ENCODE assay signal across 10 mouse cellular contexts in genomic region chr12:55437122-55437826, GRCm38 (mm10). TPM values are rescaled to one million over a fixed set of nuclear protein-coding genes. Genes with fewer than 3 reads are reported as not detected.
DNase-seq lines count a peak whose midpoint lies in the region; ATAC-seq and TF ChIP-seq lines count a peak whose summit lies in the region.
"Had no signal": no experiment of that assay in that cellular context is flagged by ENCODE, and none has a peak within 500 bp of the region (broad histone marks: within the 10 kb centered on the region; RNA-seq: fewer than 3 reads in every experiment).

No protein-coding gene starts in this region.

- TF ChIP-seq POLR2A in small intestine, adult 2 months (IDR thresholded peaks at IDR 0.05; ENCODE audit: low read depth, low read length): no peak

- H3K27me3 ChIP-seq in kidney, embryonic 16.5 days (ENCODE audit: insufficient read depth, low read length): no peaks in the 10 kb centered on the region
- H3K27me3 ChIP-seq in embryonic facial prominence, embryonic 15.5 days: no peaks in the 10 kb centered on the region
- no peaks in the 10 kb centered on the region for H3K27me3 ChIP-seq in limb, embryonic 12.5 days
- no peaks in the 10 kb centered on the region for H3K27me3 ChIP-seq in small intestine, adult 2 months (ENCODE audit: control insufficient read depth, insufficient read depth, low read length)

- no peak overlapping the region for H3K4me3 ChIP-seq in kidney, embryonic 16.5 days (ENCODE audit: low read length)
- H3K4me3 ChIP-seq in embryonic facial prominence, embryonic 15.5 days (replicated peaks): no peak overlapping the region
- H3K4me3 ChIP-seq in limb, embryonic 12.5 days (replicated peaks): no peak overlapping the region
- H3K4me3 ChIP-seq in small intestine, adult 2 months (ENCODE audit: low read depth, low read length): peak overlapping the region; percentile 23

- peaks cover 21% of the 10 kb centered on the region for H3K4me1 ChIP-seq in kidney, embryonic 16.5 days (ENCODE audit: insufficient read depth, low read length)
- H3K4me1 ChIP-seq in embryonic facial prominence, embryonic 15.5 days: peaks cover 36% of the 10 kb centered on the region
- H3K4me1 ChIP-seq in limb, embryonic 12.5 days (replicated peaks): peaks cover 34% of the 10 kb centered on the region
- H3K4me1 ChIP-seq in small intestine, adult 2 months (ENCODE audit: control insufficient read depth, insufficient read depth, insufficient read length, low read length): peaks cover 36% of the 10 kb centered on the region

- WGBS in kidney, embryonic 16.5 days: 58% methylated on average over 13 of the region's 13 CpGs
- 59% methylated on average over 13 of the region's 13 CpGs for WGBS in embryonic facial prominence, embryonic 15.5 days
- 69% methylated on average over 13 of the region's 13 CpGs for WGBS in limb, embryonic 12.5 days
- 26% methylated on average over 13 of the region's 13 CpGs for WGBS in small intestine, adult 2 months

- no peaks in the 10 kb centered on the region for H3K36me3 ChIP-seq in kidney, embryonic 16.5 days (ENCODE audit: insufficient read depth, low read length)
- no peaks in the 10 kb centered on the region for H3K36me3 ChIP-seq in embryonic facial prominence, embryonic 15.5 days
- H3K36me3 ChIP-seq in limb, embryonic 12.5 days: no peaks in the 10 kb centered on the region
- no peaks in the 10 kb centered on the region for H3K36me3 ChIP-seq in small intestine, adult 2 months (ENCODE audit: control insufficient read depth, insufficient read depth, low read length)

- ATAC-seq in kidney, embryonic 16.5 days (ENCODE audit: low FRiP score, low TSS enrichment): no peak
- no peak for ATAC-seq in embryonic facial prominence, embryonic 15.5 days (ENCODE audit: insufficient number of reproducible peaks, low FRiP score, low TSS enrichment, low read depth)
- ATAC-seq in limb, embryonic 12.5 days (ENCODE audit: insufficient number of reproducible peaks, insufficient read depth, low FRiP score, low TSS enrichment, low read depth): no peak

- H3K27ac ChIP-seq in kidney, embryonic 16.5 days (ENCODE audit: low read length): no peak overlapping the region
- peak overlapping the region; percentile 87; the same call in 1 of the 2 replicates for H3K27ac ChIP-seq in embryonic facial prominence, embryonic 15.5 days (replicated peaks)
- peak overlapping the region; percentile 25; the same call in 1 of the 2 replicates for H3K27ac ChIP-seq in limb, embryonic 12.5 days
- H3K27ac ChIP-seq in small intestine, adult 2 months (ENCODE audit: insufficient read depth, low read depth, low read length): peak overlapping the region; percentile 90

- TF ChIP-seq CTCF in small intestine, adult 2 months (IDR thresholded peaks at IDR 0.05; ENCODE audit: extremely low read depth, insufficient read length, insufficient replicate concordance, low read depth, low read length): peak; percentile 52; the same call in 1 of the 2 replicates

- DNase-seq in kidney, postnatal 10 days: peak; percentile 60
- no peak for DNase-seq in embryo, embryonic 10.5 days (ENCODE audit: low spot score)
- DNase-seq in urinary bladder, postnatal 36 days (ENCODE audit: low spot score in 2 of 2): no peak
- no peak for DNase-seq in gastrocnemius, adult 18-20 months (ENCODE audit: low spot score)
- DNase-seq: gastrocnemius, postnatal 14 days; thymus, adult 18-20 months had no signal

- H3K9me3 ChIP-seq in kidney, embryonic 16.5 days (ENCODE audit: low read length): peaks cover 4% of the 10 kb centered on the region; the same call in 1 of the 2 replicates
- no peaks in the 10 kb centered on the region for H3K9me3 ChIP-seq in embryonic facial prominence, embryonic 15.5 days (replicated peaks)
- peaks cover 3% of the 10 kb centered on the region; the same call in 1 of the 2 replicates for H3K9me3 ChIP-seq in limb, embryonic 12.5 days

- H3K9ac ChIP-seq in kidney, embryonic 16.5 days (replicated peaks; ENCODE audit: low read length): no peak overlapping the region
- no peak overlapping the region for H3K9ac ChIP-seq in embryonic facial prominence, embryonic 15.5 days
- no peak overlapping the region for H3K9ac ChIP-seq in limb, embryonic 12.5 days (replicated peaks)

- no peak overlapping the region for H3K4me2 ChIP-seq in kidney, embryonic 16.5 days (replicated peaks; ENCODE audit: low read depth, low read length)
- H3K4me2 ChIP-seq in embryonic facial prominence, embryonic 15.5 days (replicated peaks): no peak overlapping the region
- H3K4me2 ChIP-seq in limb, embryonic 12.5 days: no peak overlapping the region

RNA-seq across cellular contexts. Expression of gene Psma6, which starts 53.3 kb away (rescaled TPM):
- polyA plus RNA-seq in kidney, embryonic 16.5 days (2015; fragmentation: Nextera tagmentation; extraction: Ambion mirVana): 409 and 418 TPM in 2 replicates
- polyA plus RNA-seq in embryonic facial prominence, embryonic 15.5 days (2015; fragmentation: Nextera tagmentation; extraction: Ambion mirVana): 379 and 380 TPM in 2 replicates
- polyA plus RNA-seq in limb, embryonic 12.5 days (2016; fragmentation: Nextera tagmentation; extraction: Ambion mirVana): 449 and 458 TPM in 2 replicates
- polyA plus RNA-seq in small intestine, adult 2 months (2012; rRNA removed): 13.8 and 17.3 TPM in 2 replicates
- total RNA-seq in gastrocnemius, adult 18-20 months (2021): 100 to 1,000 TPM; 162 TPM

RNA-seq across cellular contexts. Expression of gene Nfkbia, which starts 55.2 kb away (rescaled TPM):
- 84.8 and 94.7 TPM in 2 replicates for polyA plus RNA-seq in kidney, embryonic 16.5 days (2015; fragmentation: Nextera tagmentation; extraction: Ambion mirVana)
- 144 and 152 TPM in 2 replicates for polyA plus RNA-seq in embryonic facial prominence, embryonic 15.5 days (2015; fragmentation: Nextera tagmentation; extraction: Ambion mirVana)
- polyA plus RNA-seq in limb, embryonic 12.5 days (2016; fragmentation: Nextera tagmentation; extraction: Ambion mirVana): 85.7 and 94.9 TPM in 2 replicates
- 171 and 272 TPM in 2 replicates for polyA plus RNA-seq in small intestine, adult 2 months (2012; rRNA removed)
- total RNA-seq in gastrocnemius, adult 18-20 months (2021): 10 to 100 TPM; 19.0 to 63.6 TPM

Comparison
In these comparisons a context has a peak if more than half of its experiments do, and no peak if none do; other contexts are left out.
1. RNA of gene Psma6, which starts 53.3 kb away (polyA plus RNA-seq): 449 to 458 TPM in limb, embryonic 12.5 days, 409 to 418 TPM in kidney, embryonic 16.5 days and 379 to 380 TPM in embryonic facial prominence, embryonic 15.5 days; 13.8 to 17.3 TPM in small intestine, adult 2 months; every median in the first group is over 10 times any median in the second.